Mouse (Mus musculus) heart, postnatal 36 days (tissue): ENCODE measurements at regions not wholly inside any gene's neighbourhood (a gene's known extent, or its start where the extent isn't known, plus 50 kb on each side); places are given as distances from the start of the nearest gene placed in this dataset.
A peak's percentile ranks its signal among the peaks of the same experiment; 100 is the strongest.

Source experiments
- DNase-seq, 2 experiments: peaks; one replicate each; pipeline ENCODE4 v3.0.0; 2021 to 2022
- intact Hi-C: fragments of 180-260 bp; cut with DNase I; formaldehyde crosslinking; loops from one replicate; pipeline ENCODE4 v1.15.1; 2025

GRCm38 (mm10) chr11:19641153-19641552 is 283.0 kb upstream of the Spred2 start:
- peak in 1 of 2 experiments; percentile 14 for DNase-seq
- intact Hi-C loops = no loop called here

DNA sequence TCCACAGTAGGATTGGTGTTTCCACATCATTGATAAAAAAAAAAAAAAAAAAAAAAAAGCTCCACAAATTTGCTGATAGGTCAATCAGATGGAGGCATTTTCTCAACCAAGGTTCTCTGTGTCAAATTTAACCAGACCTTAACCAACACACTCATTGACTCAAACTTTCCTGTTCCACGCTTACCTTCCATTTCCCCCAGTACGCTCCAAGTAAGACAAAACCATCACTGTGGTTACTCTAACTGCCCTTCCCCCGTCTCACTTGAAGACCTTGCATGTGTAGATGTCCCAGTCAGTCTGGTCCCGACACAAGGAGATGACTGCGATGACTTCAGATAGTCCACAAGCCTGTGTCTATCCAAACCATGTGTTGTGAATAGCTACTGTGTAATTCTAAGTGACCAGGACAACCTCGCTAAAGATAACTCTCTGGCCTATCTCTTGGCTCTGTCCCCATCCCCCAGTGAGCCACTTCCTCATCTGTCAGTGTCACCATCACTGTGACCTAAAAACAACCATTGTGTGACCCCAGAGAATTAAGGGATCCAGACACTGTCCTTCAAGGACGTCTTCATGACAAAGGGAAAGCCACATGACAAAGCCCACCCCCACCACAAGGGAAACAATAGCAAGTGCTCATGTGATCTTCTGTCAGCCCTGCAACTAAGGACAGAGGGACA is 279.9 kb upstream of the Spred2 start:
- no peak for DNase-seq
- intact Hi-C loops = no loop called here

DNA sequence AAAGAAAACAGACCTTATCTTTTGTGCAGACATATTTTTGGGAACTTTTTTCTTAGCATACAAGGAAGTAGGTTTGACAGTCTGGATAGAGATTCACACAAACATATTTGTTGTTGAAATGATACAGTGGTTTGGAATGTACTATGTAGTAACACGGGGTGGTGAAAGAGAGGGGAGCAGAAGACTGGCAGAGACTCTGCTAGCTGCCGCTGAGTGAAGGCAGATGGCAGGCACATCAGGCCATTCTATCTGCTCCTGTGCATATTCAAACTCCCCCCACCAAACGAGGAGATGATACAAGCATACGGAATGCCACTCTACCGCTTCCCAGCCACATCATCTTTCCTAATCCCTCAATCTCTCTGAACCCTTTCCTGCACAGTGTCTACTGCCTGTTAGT is 279.1 kb upstream of the Spred2 start:
- DNase-seq = no peak
- intact Hi-C loops = no loop called here

DNA sequence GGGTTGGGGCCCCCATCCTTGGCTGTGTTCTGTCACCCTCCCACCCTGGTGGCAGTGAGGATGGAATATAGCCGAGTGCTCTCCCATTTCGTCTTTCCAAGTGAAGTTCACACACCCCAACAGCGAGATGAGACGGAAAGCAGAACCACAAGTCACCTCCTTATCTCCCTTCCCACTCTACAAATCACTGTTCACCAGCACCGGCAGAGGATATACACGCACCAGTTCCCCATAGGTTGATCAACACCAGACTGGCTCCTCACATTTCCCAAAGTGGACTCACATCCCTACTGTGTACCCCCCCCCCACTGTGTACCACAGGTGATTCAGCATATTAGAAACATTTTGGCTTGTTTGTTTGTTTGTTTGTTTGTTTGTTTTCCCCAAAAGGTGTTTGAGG is 272.7 kb upstream of the Spred2 start:
- intact Hi-C loops = no loop called here
- no peak for DNase-seq

DNA sequence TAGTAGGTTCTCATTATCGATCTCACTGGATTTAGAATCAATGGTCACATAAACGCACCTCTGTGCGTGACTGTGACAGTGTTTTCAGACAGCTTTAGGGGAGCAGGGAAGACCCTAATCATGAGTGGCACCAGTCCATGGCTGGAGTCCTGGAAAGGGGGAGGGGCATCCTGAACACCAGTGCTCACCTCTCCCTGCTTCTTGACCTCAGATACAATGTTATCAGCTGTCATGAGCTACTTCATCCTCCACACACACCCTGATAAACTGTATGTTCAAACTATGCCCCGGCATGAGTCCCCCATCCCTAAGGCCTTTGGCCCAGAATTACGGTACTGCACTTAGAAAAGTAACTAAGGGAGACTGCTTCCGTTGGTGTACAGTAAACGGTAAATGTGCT is 272.2 kb upstream of the Spred2 start:
- intact Hi-C loops = no loop called here
- no peak for DNase-seq

DNA sequence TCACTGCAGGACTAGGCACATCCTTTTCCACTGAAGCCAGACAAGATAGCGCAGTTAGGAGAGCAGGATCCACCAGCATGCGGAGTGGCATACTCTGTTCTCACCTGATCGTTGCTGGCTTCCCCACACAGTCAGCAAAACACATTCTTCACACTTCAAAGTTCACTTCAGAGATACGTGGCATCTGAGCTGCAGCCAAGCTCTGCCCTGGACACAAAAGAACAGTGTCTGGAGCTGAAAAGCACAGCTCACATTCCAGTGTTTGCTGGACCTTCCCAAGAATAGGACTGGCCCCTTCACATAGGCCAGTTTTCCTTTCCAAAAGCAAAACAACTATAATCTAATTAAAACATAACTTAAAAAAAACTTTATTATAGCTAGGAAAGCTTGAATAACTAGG is 264.7 kb upstream of the Spred2 start:
- intact Hi-C loops = no loop called here
- DNase-seq = peak in 1 of 2 experiments; percentile 6

DNA sequence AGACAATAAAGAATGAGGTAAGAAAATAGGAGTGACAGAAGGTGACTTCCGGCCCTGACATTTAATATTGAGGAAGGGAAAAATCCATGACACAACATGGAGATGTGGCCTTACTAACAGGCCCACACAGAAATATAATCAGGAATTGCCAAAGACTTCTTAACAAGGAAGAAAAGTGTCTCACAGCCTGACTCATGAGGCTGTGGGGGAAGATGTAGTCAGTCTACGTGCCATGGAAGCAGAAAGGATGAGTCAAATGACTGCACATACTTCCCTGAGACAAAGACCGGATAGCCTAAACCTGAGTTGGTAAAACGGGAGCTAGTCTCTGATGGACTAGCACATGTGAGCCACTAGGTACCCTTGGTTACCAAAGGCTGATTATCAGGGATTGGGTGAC is 257.4 kb upstream of the Spred2 start:
- no peak for DNase-seq
- intact Hi-C loops = no loop called here

GRCm38 (mm10) chr11:19670853-19671530 is 253.2 kb upstream of the Spred2 start:
- DNase-seq = peak; percentile 13 to 31
- intact Hi-C loops = loop anchor here (2.0 to 5.0 kb wide), 2 partner anchors 644 to 794 kb away; no protein-coding TSS in a partner anchor

- intact Hi-C loops = loop anchor here (5.0 kb wide), 1 partner anchor 646 kb away; no protein-coding TSS in a partner anchor
- DNase-seq = no peak
Measured at GRCm38 (mm10) chr11:19673012-19673411, 251.2 kb upstream of the Spred2 start.

DNA sequence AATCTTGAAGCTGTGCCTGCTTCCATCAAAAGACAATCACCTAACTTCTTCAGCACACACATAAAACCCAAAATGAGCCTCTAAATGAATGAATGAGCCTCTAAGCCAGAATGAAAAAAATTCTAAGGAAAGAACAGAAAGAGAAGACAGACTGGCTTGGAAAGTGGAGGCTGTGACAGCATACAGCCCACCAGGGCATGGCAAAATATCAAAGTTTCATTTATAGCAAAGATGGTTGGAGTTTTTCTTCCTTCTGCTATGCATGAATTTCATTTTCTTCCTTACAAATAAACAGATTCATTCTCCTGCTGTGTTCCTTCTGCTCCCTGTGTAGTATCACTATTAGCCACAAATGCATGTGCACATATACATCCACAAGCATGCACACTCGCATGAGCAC is 247.7 kb upstream of the Spred2 start:
- no peak for DNase-seq
- intact Hi-C loops = no loop called here

GRCm38 (mm10) chr11:19679041-19679440 is 245.1 kb upstream of the Spred2 start:
- DNase-seq = no peak
- intact Hi-C loops = no loop called here

- DNase-seq = no peak
- intact Hi-C loops = no loop called here
Measured at GRCm38 (mm10) chr11:19679669-19680068, 244.5 kb upstream of the Spred2 start.

DNA sequence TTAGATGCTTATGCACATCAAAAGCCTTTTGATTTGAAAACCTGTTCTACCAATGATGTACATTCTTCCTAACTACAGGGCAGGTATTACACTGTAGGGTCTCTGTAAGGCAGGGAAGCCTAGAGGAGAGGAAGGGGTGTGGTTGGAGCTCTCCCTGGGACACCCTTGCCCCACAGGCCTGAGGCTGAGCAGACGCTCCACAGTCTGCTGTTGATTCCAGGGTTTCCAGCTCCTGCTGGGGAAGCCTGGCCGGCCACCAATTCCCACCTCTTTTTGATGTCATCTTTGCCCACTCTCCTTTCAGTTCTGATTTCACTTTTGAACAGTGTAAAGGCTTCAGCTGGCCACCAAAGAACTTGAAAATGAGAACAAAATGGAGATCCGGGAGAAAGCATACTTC is 223.0 kb upstream of the Spred2 start:
- no peak for DNase-seq
- intact Hi-C loops = no loop called here

GRCm38 (mm10) chr11:19708821-19709220 is 215.4 kb upstream of the Spred2 start:
- no peak for DNase-seq
- intact Hi-C loops = no loop called here

DNA sequence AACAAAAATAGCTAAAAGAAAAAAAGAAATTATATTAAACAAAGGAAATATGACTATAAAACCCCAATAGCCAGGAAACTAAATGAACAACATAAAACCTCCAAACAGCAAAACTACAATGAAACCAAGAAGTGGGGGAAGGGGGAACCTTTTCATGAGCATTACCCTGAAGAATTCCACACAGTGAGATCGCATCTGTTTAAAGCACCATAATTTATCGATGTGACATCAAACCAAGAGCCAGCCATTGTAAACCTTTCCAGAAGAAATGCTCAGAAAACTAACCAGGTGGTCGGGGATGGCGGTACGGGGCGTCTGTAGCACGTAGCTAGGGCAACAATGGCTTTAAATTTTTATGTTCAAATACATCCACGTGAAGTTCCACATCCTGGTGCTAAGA is 214.8 kb upstream of the Spred2 start:
- intact Hi-C loops = no loop called here
- DNase-seq = no peak

DNA sequence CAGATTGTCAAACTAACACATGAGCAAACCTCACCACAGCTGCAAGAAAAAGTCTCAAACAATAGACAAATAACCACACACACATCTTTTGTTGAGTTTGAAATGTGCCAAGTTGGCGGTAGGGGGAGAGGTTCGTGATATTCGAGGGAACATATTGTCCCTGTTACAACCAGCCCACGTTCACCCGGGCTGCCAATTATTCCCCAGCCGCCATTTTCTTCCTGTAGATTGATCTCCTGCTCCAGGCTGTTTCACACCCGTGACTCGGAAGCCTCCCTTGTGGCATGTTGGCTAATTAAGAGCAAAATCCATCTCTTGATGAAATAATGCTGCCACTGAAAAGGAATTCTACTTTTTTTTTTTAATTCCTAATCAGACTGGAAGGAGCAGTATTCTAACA is 211.1 kb upstream of the Spred2 start:
- intact Hi-C loops = loop anchor here (5.0 kb wide), 1 partner anchor 836 kb away; no protein-coding TSS in a partner anchor
- DNase-seq = no peak

DNA sequence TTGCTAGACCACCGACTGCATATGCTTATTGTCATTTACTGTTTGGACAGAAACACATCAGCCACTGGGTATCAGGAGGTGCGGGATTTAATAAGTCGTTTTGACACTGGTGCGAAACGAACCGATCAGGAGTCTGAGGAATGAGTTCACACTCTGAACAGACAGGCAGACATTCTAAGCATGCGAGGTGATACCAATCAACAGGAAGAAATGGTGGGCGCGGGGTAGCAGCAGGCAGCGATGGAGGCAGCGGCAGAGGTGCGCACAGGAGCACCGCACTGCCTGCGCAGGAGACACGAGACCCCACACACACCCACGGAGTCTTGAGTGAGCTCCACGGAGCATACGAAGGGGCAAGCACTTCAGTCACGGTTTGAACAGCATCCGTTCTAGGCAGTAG is 210.6 kb upstream of the Spred2 start:
- intact Hi-C loops = loop anchor here (5.0 kb wide), 1 partner anchor 836 kb away; no protein-coding TSS in a partner anchor

DNA sequence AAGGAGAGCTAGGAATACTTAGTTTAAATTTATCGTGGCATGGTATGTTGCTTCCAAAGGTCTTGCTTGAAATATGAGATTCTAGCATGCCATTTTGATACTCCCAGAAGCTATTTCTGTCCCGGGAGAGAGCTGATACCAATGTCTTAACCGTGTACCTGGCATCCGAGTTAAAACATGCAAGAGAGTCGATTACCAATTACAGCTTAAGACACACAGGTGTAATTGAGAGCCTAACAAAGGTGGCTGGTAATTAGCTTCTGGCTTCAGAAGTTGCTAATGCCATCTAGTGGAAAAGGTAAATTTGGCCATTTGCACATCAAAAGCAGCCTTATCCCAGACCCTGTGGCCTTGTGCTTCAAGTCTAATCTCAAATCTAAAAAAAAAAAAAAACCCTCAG is 210.0 kb upstream of the Spred2 start:
- intact Hi-C loops = loop anchor here (5.0 kb wide), 1 partner anchor 837 kb away; no protein-coding TSS in a partner anchor
- no peak for DNase-seq

More for the DNA sequence above, 210.6 kb upstream of the Spred2 start:
- no peak for DNase-seq

DNA sequence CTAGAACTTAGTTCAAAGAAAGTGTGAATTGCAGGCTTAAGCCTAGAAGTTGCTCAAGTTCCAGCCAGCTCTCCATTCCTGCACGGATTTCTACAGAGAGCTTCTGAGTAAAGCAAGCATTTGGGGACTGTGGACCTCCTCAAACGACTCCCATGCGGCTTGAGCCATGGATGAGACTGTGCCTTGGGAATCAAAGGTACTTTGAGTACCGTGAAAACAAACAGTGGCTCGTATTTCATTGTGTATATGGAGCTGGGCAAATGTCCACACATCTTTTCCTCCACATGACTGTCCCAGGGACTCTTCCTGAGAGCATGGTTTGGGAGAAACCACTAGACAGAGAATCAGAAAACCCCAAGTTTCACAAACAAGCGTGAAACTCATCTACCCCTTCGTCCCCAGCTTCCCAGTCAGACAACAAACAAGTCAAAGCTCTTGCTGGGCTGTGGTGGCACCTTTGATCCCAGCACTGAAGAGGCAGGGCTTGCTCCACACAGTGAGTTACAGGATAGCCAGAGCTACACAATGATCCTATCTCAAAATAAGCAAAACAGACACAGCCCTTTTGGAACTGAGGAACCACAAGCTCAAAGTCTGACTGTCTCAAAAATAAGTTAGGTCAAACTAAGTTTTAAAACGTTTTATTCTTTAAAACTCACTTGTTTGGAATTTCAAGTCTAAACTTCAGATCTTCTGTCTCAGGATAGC is 209.1 kb upstream of the Spred2 start:
- intact Hi-C loops = loop anchor here (5.0 kb wide), 1 partner anchor 838 kb away; no protein-coding TSS in a partner anchor
- no peak for DNase-seq

GRCm38 (mm10) chr11:19718165-19718564 is 206.0 kb upstream of the Spred2 start:
- no peak for DNase-seq
- intact Hi-C loops = no loop called here

DNA sequence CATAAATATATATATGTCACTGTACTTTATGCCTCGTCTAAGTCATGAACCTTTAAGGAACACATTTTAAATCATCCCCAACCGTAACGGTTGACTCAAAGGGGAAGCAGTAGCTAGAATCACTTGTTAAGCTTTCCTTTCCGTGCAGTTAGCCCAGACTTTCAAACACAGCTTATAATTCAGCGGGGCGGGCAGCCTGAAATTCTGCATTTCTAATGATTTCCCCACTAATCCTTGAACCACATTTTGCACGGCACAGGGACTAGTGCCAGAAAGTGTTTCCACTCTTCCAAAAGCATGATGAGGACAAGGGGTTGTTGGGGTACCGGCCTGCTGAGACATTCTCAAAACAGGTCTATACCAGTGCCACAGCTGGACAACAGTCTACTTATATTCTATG is 195.1 kb upstream of the Spred2 start:
- intact Hi-C loops = no loop called here

More for the DNA sequence above, 195.1 kb upstream of the Spred2 start:
- no peak for DNase-seq
